Mouse (Mus musculus) megakaryocyte, adult 5-6 weeks (primary cell): ENCODE measurements around the gene Fars2. TPM values are rescaled to one million over a fixed set of nuclear protein-coding genes. Genes with fewer than 3 reads are reported as not detected.

Experiments used
- ATAC-seq: 2 replicates; pipeline ENCODE4 v1.8.0; 2016; ENCODE audit warnings: mild to moderate bottlenecking, inconsistent platforms; ENCODE audit not compliant: poor library complexity, severe bottlenecking
- total RNA-seq, 2 experiments: library from RNA; stranded (forward) in 1 of 2; stranded (reverse) in 1 of 2; fragments of 153-499, 151-499 nt in 1 of 2; fragments of 221-1000, 200-1000 nt in 1 of 2; gene quantifications; 2 replicates each; pipeline versions ENCODE4 v1.2.3 to v1.2.4; 2015 to 2017

The Fars2 gene
- total RNA-seq (2015) (20.9 and 24.7 TPM in 2 replicates), total RNA-seq (2017) (28.4 and 30.8 TPM in 2 replicates)

GRCm38 (mm10) chr13:36117143-36118014 is at the start of gene Fars2, which contains the start of gene Lyrm4:
Fars2 (plus strand) TSS chr13:36117412.
Lyrm4 (minus strand) TSS chr13:36117526.
- peak; percentile 97 for ATAC-seq

GRCm38 (mm10) chr13:36074484-36074883 is 42.7 kb upstream of the Fars2 start:
- peak; percentile 95 for ATAC-seq

DNA sequence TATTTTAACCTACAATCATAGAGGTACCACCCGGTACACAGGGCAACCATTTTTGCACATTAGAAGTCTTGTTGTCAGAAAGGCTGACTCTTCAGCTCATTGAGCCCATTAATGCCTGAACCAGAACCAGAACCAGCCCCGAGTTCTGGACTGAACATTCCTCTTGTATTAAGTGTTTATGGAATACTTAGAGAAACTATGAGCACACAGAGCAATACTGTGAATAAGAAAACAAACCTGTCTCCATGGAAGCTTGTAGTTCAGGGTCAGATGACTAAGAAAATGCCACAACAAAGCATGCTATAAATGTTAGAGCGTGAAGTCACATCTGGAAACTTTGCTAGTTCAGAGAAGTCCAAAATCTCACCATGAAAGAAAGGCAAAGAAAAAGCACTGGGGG is 35.6 kb upstream of the Fars2 start:
- no peak for ATAC-seq

DNA sequence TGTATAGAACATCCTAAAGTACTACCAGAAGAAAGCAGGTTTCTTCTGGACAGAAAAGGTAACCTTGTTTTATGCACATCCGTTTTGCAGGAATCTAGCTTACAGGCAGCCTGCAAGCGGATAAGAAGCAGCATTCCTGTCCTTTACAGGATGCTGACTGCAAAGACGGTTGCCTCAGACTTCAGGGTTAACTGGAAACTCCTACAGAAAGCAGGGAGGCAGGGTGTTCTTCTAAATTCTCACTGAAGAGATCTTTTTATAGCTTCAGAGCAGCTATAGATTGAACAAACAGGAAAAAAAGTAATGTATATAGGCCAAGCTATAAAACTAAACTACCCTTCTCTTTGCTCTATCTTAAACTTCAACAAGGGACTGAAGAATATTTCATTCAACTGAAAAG is 32.5 kb upstream of the Fars2 start:
- no peak for ATAC-seq

DNA sequence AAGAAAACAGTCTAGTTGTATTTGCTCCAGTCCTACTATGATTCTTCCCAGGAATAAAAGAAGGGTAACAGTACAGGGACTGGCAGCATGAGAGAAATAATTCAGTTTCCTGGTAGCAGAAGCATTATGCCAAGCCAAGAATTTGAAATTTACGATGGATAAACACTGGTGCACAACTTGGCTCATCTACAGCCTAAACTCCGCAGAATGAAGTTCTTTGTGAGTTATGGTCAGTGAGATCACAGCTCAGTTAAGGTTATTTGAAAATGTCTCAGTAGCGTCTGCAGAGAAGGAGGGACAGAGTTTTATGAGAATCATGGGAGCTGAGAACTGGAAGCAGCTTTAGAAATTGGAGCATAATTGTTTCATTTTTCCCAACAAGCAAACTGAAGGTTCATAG is 31.2 kb upstream of the Fars2 start:
- ATAC-seq, result no peak

- 0 out of 2 replicates have a peak, but pooled peaks have one; percentile 34 for ATAC-seq
These were observed 30.4 kb upstream of the Fars2 start for GRCm38 (mm10) chr13:36086608-36087391.

DNA sequence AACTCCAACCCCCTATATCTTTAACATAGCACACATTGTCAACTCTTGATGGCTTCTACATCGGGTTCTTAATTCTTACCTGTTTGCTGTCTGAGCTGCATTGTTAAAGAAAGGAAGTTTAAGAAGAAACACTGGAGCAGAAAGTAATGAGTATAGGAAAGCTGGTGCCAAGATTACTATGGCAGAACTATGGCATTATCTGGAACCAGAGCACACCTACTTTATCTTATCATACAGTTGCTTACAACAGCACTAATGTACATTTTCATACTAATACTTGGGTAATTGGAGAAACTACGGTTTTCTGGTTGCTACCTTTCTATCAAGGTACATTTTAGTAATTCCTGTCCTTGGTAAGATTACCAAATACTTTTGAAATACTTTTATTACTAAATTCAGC is 29.8 kb upstream of the Fars2 start:
- ATAC-seq, result no peak

DNA sequence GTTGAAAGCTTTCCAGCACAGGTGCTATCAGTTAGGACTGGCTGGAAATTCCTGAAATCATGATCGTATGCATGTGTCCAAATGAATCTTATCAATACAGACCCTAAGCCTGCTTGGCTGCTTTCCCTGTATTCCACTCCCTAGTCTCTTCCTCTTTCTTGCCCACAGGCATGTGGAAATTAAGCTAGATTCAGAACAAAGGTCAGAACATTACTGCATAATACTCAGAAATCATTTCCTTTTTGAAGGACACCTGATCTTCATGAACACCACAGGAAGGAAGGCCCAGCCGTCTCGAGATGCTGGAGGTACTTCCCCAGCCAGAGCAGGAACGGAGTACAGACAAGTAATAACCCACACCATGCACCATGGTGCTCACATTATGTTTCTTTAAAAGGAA is 29.0 kb upstream of the Fars2 start:
- ATAC-seq, result peak; percentile 61

DNA sequence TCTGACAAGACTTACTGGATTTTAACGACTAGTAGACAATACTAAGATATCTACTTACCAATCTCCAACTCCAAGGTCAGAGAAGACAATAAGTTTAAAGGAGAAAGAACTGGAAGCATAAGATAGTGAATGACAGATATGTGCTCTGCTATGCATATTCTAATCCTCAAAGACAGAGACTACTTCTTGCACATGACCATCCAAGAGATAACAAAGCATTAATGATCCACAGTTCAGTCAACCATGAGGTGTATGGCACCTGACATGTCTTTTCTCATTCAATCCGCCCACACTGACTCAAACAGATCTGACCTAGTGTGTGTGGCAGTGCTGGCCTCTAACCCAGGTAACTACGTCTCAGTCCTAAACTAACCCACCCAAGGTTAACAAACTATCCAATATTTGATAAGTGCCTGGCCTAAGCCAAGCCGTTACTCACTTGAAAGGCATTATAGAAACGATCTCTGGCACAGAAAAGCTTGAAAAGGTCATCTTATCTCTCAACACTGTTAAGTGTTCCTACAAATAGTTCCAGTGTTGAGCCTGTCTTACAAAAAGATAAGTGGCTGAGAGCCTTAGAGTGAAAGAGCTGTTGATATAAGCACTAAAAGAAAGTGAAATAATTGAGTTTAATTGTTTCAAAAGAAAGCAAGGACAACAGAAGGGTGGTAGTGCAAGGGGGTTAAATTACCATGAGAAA is 20.4 kb upstream of the Fars2 start:
- ATAC-seq, result no peak

GRCm38 (mm10) chr13:36105591-36105990 is 11.6 kb upstream of the Fars2 start:
- no peak for ATAC-seq

GRCm38 (mm10) chr13:36108528-36108927 is 8.7 kb upstream of the Fars2 start:
- ATAC-seq, result peak; percentile 77

- ATAC-seq, result no peak
These were observed 5.9 kb upstream of the Fars2 start for GRCm38 (mm10) chr13:36111331-36111730.

- no peak for ATAC-seq
These were observed 4.0 kb upstream of the Fars2 start for GRCm38 (mm10) chr13:36113181-36113580.

GRCm38 (mm10) chr13:36116520-36117142 is 581 bp upstream of the Fars2 start:
- ATAC-seq, result no peak

DNA sequence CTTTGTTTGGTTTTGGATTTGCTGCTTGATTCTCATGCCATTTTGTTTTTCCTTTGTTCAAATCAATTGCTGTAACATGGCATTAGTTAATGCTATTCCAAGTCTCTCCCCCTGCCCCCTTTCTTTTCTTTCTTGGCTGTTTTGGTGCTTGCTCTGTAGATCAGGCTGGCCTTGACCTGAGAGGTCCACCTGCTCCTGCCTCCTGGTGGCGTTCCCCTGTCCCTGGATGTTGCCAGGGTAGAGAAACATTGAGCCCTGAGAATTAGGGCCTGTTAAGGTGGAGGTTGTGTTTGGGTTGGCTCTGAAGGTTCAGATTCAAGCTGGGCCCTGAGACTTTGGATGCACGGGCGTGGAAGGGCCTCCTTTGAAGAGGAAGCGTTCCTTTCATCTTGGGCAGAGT is 2.5 kb downstream of the Fars2 start:
- no peak for ATAC-seq

GRCm38 (mm10) chr13:36120606-36121005 is 3.4 kb downstream of the Fars2 start:
- ATAC-seq, result no peak

GRCm38 (mm10) chr13:36129360-36130054 is 12.3 kb downstream of the Fars2 start:
- ATAC-seq, result no peak

DNA sequence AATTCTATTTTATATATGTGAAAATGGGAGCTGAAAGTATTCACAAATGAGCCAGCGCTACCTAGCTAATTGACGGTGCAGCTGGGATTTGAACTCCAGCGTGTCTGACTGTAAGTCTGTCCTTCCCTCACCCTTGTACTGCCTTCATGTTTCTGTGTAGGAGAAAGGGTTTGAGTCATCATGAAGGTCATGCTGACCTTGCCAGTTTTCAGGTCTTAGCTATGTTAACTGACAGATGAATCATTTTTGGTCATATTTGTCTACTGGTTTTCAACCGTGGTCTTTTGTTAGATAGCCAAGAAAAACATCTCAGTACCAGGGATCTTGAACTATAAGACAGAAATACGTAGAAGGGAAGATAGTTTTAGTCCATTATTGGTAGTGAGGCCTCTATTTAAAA is 14.2 kb downstream of the Fars2 start:
- ATAC-seq, result no peak

- peak; percentile 92 for ATAC-seq
These were observed 14.9 kb downstream of the Fars2 start for GRCm38 (mm10) chr13:36131992-36132649.

- no peak for ATAC-seq
These were observed 22.5 kb downstream of the Fars2 start for GRCm38 (mm10) chr13:36139703-36140102.
